Mouse (Mus musculus) hindbrain, embryonic 11.5 days (tissue): ENCODE results near the gene Dnajc6. TPM values are rescaled to one million over a fixed set of nuclear protein-coding genes. Genes with fewer than 3 reads are reported as not detected.

Experiments used
- ATAC-seq: fragments of 200-750 bp; cut with Nextera tagmentation; 2 replicates; pipeline ENCODE4 v1.8.0; 2017; ENCODE audit warnings: mild to moderate bottlenecking, moderate TSS enrichment, moderate library complexity; ENCODE audit not compliant: low FRiP score
- DNase-seq: peaks from one replicate; pipeline ENCODE4 v3.0.0-alpha.2; 2015; ENCODE audit warnings: low spot score
- H3K27ac ChIP-seq: fragments of 300-500 bp; sonication (generic); 2 replicates; pipeline ENCODE4 v1.5.1; 2014; ENCODE audit warnings: mild to moderate bottlenecking, low read depth, low read length
- H3K27me3 ChIP-seq: fragments of 300-500 bp; sonication (generic); 2 replicates; pipeline ENCODE4 v1.6.1; 2014; ENCODE audit warnings: mild to moderate bottlenecking, low read length, moderate library complexity, mixed read lengths; ENCODE audit not compliant: control insufficient read depth, insufficient read depth
- H3K36me3 ChIP-seq: fragments of 300-500 bp; sonication (generic); 2 replicates; pipeline ENCODE4 v1.6.1; 2014; ENCODE audit warnings: mild to moderate bottlenecking, low read length, moderate library complexity, mixed read lengths; ENCODE audit not compliant: control insufficient read depth, insufficient read depth
- H3K4me1 ChIP-seq: fragments of 300-500 bp; sonication (generic); replicated peaks from 2 replicates; pipeline ENCODE4 v1.6.1; 2014; ENCODE audit warnings: low read length, mixed read lengths; ENCODE audit not compliant: control insufficient read depth, insufficient read depth
- H3K4me2 ChIP-seq: fragments of 300-500 bp; sonication (generic); replicated peaks from 2 replicates; pipeline ENCODE4 v1.6.1; 2014; ENCODE audit warnings: mild to moderate bottlenecking, low read depth, low read length
- H3K4me3 ChIP-seq: fragments of 300-500 bp; sonication (generic); 2 replicates; pipeline ENCODE4 v1.5.1; 2014; ENCODE audit warnings: low read depth, low read length
- H3K9ac ChIP-seq: fragments of 300-500 bp; sonication (generic); 2 replicates; pipeline ENCODE4 v1.6.1; 2014; ENCODE audit warnings: low read depth, low read length
- H3K9me3 ChIP-seq: fragments of 300-500 bp; sonication (generic); 2 replicates; pipeline ENCODE4 v1.6.1; 2016; ENCODE audit warnings: low read length; ENCODE audit not compliant: control insufficient read depth
- WGBS: fragments of 180-500 bp; shearing (Covaris S2); extraction: QIAGEN DNeasy Blood & Tissue Kit; methylation state at CpG from one replicate; pipeline ENCODE4 v1.1.7; 2014; 5-methylcytosine and 5-hydroxymethylcytosine counted together
- polyA plus RNA-seq: library from polyadenylated mRNA; unstranded; fragments of >200 nt; fragmentation: Nextera tagmentation; extraction: Ambion mirVana; gene quantifications from 2 replicates; pipeline ENCODE4 v1.2.1, GENCODE M21; 2014

The Dnajc6 gene
- polyA plus RNA-seq, 1 experiment from 2014 or later = 6.0 TPM

DNA sequence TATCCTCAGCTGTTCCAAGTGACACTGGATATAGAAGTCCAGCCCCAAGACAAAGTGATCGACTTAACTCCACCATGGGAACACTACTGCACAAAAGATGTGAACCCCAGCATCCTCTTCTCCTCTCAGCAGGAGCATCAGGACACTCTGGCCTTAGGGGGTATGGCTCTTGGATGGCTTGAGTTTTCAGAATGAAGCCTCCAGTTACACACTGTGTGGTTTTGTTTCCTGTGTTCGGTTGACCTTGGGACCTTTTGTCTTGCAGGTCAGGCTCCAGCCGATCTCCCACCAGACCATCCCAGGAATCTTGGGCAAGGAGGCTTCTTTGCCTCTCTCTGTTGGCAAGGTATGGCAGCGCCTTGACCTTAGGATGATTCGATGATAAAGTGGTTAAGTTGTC lies 120.1 kb downstream of the Dnajc6 start:
- H3K4me2 ChIP-seq = no peak overlapping the region
- H3K36me3 ChIP-seq = no peaks in the 10 kb centered on the region
- H3K27me3 ChIP-seq = no peaks in the 10 kb centered on the region
- H3K27ac ChIP-seq = no peak overlapping the region
- H3K9ac ChIP-seq = no peak overlapping the region
- no peak for DNase-seq
- no peak overlapping the region for H3K4me3 ChIP-seq
- 73% methylated on average over 5 of the region's 5 CpGs for WGBS
- ATAC-seq = no peak
- no peaks in the 10 kb centered on the region for H3K4me1 ChIP-seq
- H3K9me3 ChIP-seq = no peaks in the 10 kb centered on the region

DNA sequence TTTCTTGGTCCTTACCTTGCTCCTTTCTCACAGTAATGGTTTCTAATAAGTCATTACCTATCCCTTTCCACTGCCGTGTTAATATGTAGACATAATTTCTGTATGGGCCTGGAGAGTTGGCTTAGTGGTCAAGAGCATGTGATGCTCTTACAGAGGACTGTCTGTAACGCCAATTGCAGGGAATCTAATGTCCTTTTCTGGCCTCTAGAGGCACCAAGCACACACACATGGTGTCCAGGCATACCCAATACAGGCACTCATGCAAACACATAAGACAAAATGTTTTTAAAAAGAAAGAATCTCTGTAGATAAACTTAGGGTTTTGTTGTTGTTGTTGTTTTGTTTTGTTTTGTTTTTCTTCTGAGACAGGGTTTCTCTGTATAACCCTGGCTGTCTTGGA lies 121.3 kb downstream of the Dnajc6 start:
- no peak overlapping the region for H3K4me2 ChIP-seq
- H3K27me3 ChIP-seq = no peaks in the 10 kb centered on the region
- no peak overlapping the region for H3K4me3 ChIP-seq
- no peaks in the 10 kb centered on the region for H3K36me3 ChIP-seq
- H3K27ac ChIP-seq = no peak overlapping the region
- 68% methylated on average over 2 of the region's 2 CpGs for WGBS
- no peak for DNase-seq
- H3K9ac ChIP-seq = no peak overlapping the region
- H3K9me3 ChIP-seq = no peaks in the 10 kb centered on the region
- no peaks in the 10 kb centered on the region for H3K4me1 ChIP-seq
- ATAC-seq = no peak

DNA sequence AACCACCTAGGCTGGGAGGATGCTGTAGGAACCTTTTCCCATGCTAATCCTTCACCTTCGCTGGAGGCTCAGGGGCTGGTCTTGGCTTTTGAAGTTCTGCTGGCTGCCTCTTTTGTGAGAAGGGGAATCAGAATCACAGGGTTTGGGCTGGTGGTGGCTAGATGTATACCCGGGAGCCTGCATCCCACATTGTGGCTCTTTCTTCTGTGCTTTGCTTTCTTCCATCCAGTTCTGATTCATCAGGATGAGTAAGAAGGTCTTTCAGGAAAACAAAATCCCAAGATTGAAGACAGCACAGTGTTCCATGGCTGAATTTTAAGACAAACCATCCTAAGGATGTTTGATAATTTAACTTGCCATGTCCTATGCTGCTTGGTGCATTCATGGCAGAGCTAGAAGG lies 123.8 kb downstream of the Dnajc6 start:
- no peak overlapping the region for H3K9ac ChIP-seq
- no peak for DNase-seq
- no peak for ATAC-seq

DNA sequence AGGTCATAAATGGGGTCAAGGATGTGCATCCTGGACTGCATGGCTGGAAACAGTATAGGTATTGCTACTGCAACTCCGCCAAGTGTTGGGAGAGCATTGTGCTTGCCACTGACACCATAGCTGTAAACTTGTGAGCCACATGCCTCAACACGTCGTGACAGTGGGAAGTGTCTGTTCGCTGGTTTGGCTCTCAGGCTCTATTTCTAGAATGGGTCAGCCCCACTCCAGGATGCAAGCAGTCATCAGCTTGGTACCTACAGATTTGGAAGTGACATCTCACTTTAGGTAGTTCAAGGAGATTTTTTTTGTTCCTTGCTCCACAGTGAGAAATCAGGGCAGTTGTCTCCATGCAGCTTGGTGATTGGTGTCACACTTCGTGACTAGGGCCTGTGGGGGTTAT lies 124.8 kb downstream of the Dnajc6 start:
- Histone ChIP-seq H3K9me3 (no peaks in the 10 kb centered on the region), H3K4me1 (no peaks in the 10 kb centered on the region), H3K9ac (no peak overlapping the region), H3K36me3 (no peaks in the 10 kb centered on the region), H3K4me2 (no peak overlapping the region), H3K4me3 (no peak overlapping the region), H3K27me3 (no peaks in the 10 kb centered on the region), H3K27ac (no peak overlapping the region)
- DNase-seq = no peak
- WGBS = 94% methylated on average over 5 of the region's 5 CpGs
- ATAC-seq = no peak

More for the DNA sequence above, 123.8 kb downstream of the Dnajc6 start:
- Histone ChIP-seq H3K36me3 (no peaks in the 10 kb centered on the region), H3K4me2 (no peak overlapping the region), H3K27ac (no peak overlapping the region), H3K4me1 (no peaks in the 10 kb centered on the region), H3K9me3 (no peaks in the 10 kb centered on the region), H3K4me3 (no peak overlapping the region), H3K27me3 (no peaks in the 10 kb centered on the region)
- 64% methylated on average over 2 of the region's 2 CpGs for WGBS

DNA sequence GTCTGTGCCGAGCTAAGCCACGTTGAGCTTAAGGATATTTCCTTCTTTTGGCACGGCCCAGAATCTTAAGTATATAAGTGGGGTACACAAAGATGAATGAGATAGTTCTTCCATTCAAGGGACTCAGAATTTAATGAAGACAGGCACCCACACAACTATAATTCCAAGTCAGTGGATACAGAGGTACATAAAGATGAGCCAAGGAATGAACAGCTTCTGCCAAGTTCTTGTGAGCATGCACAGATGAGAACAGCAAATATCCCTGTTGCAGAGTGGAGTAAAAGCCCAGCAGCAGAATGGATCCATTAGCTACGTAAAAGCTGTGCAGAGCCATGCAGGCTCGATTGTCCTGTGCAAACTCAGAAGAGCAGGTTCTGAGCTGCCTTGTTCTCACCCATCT lies 128.8 kb downstream of the Dnajc6 start:
- WGBS = 93% methylated on average over 5 of the region's 5 CpGs
- no peak for ATAC-seq
- no peak overlapping the region for H3K4me2 ChIP-seq

DNA sequence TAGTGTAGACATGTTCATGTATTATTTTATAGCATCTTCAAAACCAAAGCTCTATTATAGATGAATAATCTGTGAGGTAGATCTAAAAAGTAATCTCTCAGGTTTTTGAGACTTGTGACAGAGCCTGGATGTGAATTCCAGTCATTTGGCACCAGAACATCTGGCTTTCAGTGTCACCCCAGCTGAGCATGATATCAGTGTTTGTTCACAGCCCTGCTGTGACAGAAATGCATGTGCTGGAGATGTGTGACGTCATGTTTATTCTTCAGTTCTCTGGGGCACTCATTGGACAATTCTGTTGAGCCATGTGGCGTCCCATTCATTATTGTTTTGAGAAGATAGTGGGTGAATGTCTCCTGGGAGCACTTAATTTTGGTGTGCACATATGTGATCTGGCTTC lies 139.1 kb downstream of the Dnajc6 start:
- Histone ChIP-seq H3K9me3 (no peaks in the 10 kb centered on the region), H3K4me3 (no peak overlapping the region), H3K36me3 (no peaks in the 10 kb centered on the region), H3K9ac (no peak overlapping the region), H3K4me2 (no peak overlapping the region), H3K4me1 (no peaks in the 10 kb centered on the region), H3K27me3 (no peaks in the 10 kb centered on the region), H3K27ac (no peak overlapping the region)
- DNase-seq = no peak
- 71% methylated on average over 2 of the region's 2 CpGs for whole genome bisulfite sequencing
- no peak for ATAC-seq

More for the DNA sequence above, 128.8 kb downstream of the Dnajc6 start:
- DNase-seq = no peak
- H3K27me3 ChIP-seq = no peaks in the 10 kb centered on the region
- H3K9ac ChIP-seq = no peak overlapping the region
- H3K4me1 ChIP-seq = no peaks in the 10 kb centered on the region
- H3K27ac ChIP-seq = no peak overlapping the region
- H3K4me3 ChIP-seq = no peak overlapping the region
- no peaks in the 10 kb centered on the region for H3K9me3 ChIP-seq
- no peaks in the 10 kb centered on the region for H3K36me3 ChIP-seq

DNA sequence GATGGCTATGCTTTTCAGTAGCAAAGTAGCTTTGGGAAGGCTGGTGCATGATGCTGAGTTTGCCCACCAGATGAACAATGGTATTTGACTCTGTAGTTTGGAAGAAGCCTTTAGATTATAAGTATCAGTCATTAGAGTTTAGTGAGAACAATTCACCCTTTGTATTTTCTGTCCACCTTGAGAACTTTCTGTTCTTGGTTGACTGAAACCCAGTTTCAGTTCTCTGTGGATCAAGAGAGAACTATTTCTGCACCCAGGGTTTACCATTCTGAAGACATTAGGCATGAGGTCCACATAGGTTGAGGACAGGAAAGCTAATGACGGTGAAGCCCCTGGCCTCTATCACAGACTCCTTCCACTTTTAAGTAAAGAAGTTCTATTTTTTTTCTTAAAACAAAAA lies 141.0 kb downstream of the Dnajc6 start:
- H3K27ac ChIP-seq = no peak overlapping the region
- WGBS = 89% methylated on average over 1 of the region's 1 CpGs
- H3K9ac ChIP-seq = no peak overlapping the region
- H3K36me3 ChIP-seq = no peaks in the 10 kb centered on the region
- H3K4me3 ChIP-seq = no peak overlapping the region
- DNase-seq (no peak), ATAC-seq (no peak)
- no peaks in the 10 kb centered on the region for H3K9me3 ChIP-seq
- H3K4me2 ChIP-seq = no peak overlapping the region
- no peaks in the 10 kb centered on the region for H3K27me3 ChIP-seq
- no peaks in the 10 kb centered on the region for H3K4me1 ChIP-seq

DNA sequence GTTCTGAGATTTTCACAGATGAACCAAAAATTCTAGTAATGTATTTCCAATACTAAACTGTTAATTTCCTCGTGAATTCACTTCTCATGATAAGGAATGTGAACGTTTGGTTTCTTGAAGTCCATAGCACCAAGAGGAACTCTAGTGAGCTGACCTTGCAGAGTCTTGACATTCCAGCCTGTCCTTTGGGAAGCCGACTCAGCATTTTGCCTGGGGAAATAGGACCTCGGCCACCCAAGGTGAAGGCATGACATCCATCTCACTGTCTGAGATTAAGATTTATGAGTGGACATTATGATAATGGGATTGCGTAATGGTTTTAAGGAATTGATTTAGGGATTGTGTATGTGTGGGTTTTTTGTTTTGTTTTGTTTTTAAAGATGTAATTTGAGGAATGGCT lies 144.2 kb downstream of the Dnajc6 start:
- no peaks in the 10 kb centered on the region for H3K27me3 ChIP-seq
- H3K4me1 ChIP-seq = no peaks in the 10 kb centered on the region
- ATAC-seq (no peak), DNase-seq (no peak)
- H3K9me3 ChIP-seq = no peaks in the 10 kb centered on the region
- H3K9ac ChIP-seq = no peak overlapping the region
- no peak overlapping the region for H3K4me3 ChIP-seq
- no peak overlapping the region for H3K4me2 ChIP-seq
- no peak overlapping the region for H3K27ac ChIP-seq
- WGBS = 72% methylated on average over 5 of the region's 5 CpGs
- no peaks in the 10 kb centered on the region for H3K36me3 ChIP-seq

DNA sequence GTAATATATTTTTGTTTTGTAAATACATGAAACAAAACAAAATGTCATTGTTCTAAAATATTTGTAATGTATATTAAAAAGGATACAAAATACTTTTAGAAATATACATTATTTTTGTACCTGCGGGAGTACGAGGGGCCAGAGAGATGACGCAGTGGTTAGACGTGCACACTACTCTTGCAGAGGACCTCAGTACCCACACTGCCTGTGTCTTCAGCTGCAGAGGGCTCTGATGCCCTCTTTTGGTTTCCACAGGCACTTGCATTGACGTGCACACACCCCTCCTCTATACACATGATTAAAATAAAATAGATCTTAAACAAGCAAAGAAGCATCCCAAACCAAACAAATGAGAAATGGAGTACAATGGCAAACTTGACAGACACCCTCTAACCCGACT lies 146.3 kb downstream of the Dnajc6 start:
- H3K4me2 ChIP-seq = no peak overlapping the region
- no peaks in the 10 kb centered on the region for H3K27me3 ChIP-seq
- H3K9ac ChIP-seq = no peak overlapping the region
- no peaks in the 10 kb centered on the region for H3K4me1 ChIP-seq
- no peak overlapping the region for H3K4me3 ChIP-seq
- ATAC-seq (no peak), DNase-seq (no peak)
- H3K9me3 ChIP-seq = no peaks in the 10 kb centered on the region
- 88% methylated on average over 6 of the region's 6 CpGs for WGBS
- no peak overlapping the region for H3K27ac ChIP-seq
- H3K36me3 ChIP-seq = no peaks in the 10 kb centered on the region
